Mouse (Mus musculus): ENCODE measurements around the gene Dusp10.

Dusp10 gene

DNA sequence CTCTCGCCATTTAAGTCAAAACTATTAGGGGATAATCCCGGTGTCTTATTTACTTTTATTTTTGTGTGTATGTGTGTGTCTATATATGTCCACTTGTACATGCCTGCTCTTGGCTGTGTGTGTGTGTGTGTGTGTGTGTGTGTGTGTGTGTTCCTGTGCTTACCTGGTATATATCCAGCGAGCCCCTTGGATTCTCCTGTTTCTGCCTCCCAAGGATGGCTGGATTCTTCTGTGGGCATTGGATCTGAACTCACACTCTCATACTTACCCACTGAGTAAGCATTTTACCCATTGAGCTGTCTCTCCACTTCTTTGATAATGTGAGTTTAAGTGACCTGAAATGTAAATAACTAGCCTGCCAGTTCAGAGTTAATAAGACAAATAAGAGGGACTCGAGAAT, 40.6 kb downstream of the Dusp10 start:
- no peak for DNase-seq (ENCODE audit: low spot score)

DNA sequence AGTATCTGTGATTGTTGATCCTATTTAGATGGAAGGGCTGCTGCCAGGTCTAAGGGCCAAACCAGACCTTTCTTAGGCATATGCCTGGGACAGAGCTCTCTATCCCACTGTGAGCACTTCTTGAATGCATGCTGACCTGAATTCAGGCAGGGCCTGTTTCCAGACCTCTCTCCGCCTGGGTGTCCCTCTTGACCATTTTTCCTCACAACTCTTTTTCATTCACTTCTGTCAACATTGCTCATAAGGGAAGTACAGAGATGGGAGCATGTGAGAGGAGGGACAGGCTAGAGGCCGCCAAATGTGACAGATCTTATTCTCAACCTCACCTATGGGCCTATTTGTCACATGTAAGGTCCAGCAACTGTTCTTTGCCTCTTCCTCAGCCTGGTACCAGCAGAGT, 41.1 kb downstream of the Dusp10 start:
- DNase-seq (ENCODE audit: low spot score), result no peak

DNA sequence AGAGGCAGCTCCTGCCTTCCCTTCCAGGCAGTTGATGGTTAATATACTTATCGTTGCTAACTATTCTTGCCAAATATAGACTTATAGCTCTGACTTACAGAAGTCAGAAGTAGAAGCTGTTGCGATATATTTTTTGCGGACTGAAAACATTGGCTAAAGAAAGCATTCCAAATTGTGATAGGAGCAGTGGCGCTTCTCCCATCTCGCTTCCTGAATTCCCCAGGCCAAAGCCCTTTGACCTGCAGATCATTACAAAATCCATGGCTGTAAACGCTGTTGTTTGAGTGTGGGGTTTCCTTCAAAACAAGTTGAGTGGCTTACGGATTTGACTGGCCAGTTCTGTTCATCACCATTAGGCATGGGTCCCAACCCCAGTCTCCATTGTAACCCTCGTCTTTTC, 45.1 kb downstream of the Dusp10 start:
- DNase-seq (ENCODE audit: low spot score), result no peak

DNA sequence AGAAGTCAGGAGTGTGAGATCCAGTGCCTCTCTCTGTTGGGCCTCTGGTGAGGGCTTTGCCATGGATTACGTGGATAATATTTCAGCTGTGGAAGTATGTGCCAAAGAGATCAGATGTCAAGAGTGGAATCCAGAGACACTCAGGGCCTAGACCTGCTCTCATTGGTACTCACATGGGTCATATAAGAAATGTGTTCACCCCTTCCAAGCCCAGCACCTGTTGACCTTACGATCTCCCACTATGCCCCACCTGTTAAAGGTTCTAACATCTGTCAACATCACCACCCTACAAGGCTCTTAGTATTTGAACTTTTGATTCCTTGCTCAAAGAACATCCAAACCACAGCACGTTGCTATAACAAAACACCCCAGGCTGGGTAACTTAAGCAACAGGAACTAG, 46.7 kb downstream of the Dusp10 start:
- DNase-seq (ENCODE audit: low spot score), result no peak

DNA sequence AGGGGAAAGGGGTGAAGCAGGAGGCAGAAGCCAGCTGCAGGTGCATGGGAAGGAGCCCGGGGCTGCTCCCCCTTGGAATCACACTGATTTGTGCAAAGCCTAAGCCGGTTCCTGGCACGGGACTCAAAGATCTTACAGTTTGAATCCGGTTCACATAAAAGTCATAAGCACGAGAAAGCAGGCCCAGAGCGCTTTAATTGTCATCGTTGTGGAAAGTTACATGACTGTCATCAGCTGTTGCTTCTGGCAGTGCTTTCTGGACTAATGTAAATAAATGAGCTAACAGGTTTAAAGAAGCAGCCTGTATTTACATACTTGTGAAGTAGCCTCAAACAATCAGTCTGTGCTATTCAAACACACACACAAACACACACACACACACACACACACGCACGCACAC, 47.3 kb downstream of the Dusp10 start:
- no peak for DNase-seq (ENCODE audit: low spot score)

DNA sequence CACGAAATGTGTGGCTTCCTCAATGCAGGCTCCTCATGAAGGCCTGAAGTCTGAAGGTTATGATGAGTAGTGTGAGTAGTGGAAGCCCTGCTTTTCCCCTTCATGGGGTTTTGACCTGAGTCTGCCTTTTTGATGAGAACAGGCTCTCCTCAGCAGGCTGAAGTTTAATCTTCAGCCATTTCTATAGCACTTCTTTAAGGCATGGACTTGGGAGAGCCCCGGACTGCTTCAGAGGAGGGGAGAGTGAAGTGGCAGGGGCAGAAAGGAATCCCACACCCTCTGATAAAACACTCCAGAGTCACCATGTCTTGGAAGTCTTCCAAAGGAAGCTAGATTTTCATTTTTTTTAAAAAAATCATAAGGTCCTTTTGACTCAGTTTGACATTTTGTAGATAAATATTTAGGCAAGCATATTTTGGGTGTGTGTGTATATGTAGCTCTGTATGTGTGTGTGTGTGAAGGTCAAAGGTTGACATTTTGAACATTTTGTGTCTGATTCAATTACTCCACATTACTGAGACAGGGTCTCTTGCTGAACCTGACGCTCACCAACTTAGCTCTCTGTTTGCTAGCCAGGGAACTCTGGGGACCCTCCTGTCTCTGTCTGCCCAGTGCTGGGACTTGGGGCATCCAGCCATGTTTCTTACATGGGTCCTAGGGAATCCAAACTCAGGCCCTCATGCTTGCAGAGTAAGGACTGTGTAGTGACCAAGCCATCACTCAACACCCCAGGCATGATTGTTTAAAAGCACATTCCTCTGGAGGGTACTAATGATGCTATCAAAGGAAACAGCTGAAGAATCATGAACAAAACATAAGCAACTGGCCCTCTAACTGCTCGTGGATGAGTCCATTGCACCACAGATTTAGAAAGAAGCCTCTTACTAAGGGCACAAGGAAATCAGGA, 48.0 kb downstream of the Dusp10 start:
- no peak for DNase-seq (ENCODE audit: low spot score)

DNA sequence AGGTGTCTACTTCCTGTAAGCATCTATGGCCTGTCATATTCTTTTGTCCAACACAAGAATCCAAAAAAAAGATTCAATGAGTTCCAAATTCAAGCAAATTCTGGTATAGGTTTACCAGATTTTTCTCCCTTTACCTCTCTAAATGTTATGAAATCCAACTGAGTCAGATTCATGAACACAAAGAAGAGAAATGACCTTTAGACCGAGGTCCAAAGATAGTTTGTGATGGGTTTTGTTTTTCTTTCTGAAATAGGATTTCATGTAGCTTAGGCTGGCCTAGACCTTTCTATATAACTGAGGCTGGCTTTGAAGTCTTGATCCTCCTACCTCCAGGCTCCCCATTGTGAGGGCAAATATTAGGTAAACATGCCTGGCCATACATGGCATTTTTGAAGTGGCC, 48.8 kb downstream of the Dusp10 start:
- no peak for DNase-seq (ENCODE audit: low spot score)

DNA sequence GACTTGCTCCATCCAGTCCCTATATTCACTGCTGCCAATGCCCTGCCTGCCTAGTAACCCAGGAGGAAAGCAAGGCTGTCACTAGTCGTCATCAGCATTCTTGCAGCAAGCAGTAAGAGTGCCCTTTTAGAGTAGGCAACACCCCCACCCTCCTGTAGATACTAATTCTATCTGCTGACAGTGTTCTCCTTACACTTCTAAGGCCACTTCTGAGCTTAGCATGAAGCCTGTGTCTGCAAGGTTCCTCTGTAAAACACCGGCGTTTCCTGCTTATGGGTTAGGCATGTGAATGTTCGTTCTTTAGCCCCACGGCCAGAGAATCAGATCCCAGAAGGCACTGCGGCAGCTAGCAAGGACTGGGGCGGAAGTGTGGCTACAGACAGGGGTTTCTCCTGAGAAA, 51.2 kb downstream of the Dusp10 start:
- DNase-seq (ENCODE audit: low spot score), result no peak

DNA sequence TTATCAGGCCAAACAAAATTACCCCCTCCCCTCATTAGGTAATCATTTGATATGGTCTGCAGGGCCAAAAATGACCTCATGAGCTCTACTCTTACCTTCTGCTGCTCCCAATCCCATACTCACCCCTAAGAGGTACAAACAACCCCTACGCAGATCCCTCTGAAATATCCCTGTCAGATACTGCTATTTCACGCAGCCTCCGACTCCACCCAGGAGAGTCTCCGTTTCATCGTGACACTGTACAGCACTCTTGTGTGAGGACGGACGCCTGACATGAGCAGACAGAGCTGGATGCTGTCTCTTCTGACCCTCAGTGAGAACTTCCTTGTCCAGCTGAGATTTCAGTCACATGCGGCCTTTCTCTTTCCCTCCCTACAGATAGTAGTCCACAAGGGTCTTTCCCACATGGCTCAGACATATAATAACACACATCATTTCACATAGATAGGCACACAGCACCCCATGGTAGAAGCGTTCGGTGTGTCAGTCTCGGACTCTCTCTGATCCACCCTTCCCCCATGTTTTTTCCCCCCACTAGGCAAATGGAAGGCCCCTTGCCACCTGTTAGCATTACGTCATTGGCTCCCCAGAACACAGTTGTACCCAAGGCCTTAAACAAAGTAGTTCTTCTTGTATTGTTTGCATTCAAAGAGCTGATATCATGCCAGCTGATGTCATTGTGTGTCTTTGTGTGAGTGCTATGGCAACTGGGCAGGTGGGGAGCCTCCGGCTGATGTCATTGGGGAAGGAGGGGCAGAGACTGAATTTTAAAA, 52.7 kb downstream of the Dusp10 start:
- no peak for DNase-seq (ENCODE audit: low spot score)

DNA sequence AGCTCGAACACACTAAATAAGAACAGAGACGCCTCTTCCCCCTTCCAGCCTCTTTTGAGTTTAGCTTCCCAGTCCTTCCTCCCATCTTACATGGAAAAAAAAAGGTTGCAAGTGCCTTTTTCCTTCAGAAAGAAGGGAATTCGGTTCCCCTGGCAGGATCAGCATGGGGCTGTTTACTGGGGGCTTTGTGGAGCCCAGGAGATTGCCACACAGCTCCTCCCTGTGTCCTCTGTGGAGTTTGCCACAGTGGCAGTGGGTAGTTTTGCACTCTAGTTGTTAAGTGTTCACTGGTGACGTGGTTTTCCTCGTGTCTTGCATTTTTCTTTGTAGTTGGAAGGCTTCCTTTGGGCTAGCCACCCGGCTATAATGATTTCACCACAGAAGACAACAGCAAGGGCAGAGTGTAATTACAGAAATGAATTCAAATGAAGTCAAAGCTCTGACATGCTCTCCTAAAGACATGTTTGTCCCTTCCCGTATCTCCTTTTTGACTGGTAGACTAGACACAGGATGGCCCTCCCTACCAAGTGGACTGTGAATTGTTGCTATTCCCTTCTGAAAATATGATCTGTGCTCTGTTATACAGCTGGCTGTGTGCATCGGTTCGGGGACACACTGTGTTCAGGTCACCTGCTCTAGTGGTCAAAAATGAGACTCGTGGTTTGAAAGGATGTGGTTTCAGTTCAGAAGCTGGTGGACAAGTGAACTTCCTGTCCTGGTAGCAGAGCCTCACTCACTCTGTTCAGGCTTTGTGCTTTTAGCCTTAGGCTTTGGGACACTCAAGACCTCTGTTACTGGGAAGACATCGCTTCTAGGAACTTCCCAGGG, 53.6 kb downstream of the Dusp10 start:
- DNase-seq (ENCODE audit: low spot score), result no peak

DNA sequence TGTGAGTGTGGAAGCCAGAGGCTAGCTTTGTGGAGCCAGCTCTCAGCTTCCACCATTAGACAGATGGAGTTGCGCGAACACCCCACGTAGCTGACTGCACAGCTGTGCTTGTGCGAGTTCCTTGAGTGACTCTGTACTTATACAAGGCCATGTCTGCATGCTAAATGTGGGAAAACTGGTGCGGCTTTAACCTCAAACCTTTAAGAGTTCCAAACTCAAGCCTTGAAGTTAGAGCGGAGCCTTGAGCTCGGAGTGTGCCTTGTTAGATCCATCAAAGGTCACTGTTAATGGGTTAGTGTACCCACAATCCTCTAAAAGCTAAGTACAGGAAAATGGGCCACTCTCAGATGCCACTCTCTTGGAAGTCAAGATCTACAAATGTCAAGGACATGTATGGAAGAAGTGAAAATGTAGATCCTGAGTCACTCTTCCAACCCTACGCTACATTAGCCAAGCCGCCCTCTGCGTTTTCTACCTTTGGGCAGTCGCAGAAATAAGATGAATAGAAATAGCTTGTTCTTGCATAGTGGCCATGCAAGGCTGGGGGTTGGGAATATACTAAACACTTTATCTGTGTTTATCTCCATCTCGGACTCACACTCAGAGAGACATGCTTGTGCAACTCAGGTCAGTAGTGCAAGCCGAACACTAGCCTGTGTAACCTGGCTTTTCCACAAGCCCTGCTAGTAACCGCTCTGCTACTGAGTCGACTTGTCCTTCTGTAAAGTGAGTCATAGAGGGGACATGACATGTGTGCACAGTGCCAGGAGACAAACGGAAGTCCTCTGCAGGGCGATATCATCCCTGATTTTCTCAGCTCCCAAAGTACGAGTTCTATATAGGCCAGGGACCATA, 54.8 kb downstream of the Dusp10 start:
- no peak for DNase-seq (ENCODE audit: low spot score)

DNA sequence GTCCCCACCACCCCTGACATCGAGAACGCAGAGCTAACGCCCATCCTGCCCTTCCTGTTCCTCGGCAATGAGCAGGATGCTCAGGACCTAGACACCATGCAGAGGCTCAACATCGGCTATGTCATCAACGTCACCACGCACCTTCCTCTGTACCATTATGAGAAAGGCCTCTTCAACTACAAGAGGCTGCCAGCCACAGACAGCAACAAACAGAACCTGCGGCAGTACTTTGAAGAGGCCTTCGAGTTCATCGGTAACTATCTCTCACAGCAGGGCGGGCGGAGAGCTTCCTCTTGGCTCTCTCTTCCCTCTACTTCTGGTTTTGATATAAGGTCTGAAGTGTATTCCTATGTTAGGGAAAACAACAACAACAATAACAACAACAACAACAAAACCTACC, 55.9 kb downstream of the Dusp10 start:
- no peak for DNase-seq (ENCODE audit: low spot score)

DNA sequence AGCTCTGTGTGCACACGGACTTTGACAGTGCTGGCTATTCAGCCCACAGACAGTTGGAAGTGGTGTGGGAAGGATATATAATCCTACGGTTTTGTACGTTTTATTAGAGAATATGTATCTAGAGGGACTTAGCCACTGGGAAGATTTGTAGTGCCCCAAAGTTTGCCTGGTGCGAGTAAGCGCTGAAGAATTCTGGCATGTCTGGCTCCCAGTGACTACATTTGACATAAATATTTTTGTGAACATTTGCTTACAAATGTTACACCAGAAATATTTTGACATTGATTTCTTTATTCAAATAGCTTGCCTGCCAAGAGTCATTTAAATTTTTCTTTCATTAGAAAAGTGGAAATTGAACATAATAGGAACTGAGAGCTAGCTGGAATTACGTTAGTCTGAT, 63.0 kb downstream of the Dusp10 start:
- no peak for DNase-seq (ENCODE audit: low spot score)

DNA sequence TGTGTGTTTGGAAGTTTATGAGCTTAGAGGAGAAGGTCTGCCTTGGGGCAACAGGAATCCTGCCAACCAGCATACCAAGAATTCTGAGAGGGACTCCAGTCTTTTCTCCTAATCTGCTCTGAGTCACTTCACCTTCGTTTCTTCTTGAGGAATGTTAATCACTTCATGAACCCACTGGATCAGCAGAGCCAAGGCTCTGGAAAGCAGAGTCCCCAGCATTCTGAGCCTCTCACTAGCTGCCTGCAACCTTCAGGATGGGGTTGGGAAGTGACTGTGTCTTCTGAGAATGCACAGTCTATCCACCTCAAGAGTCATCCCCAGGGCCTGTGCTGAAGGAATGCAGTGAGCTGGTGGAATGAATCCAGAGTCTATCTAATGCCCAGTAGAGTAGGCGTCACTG, 63.7 kb downstream of the Dusp10 start:
- DNase-seq (ENCODE audit: low spot score), result no peak

DNA sequence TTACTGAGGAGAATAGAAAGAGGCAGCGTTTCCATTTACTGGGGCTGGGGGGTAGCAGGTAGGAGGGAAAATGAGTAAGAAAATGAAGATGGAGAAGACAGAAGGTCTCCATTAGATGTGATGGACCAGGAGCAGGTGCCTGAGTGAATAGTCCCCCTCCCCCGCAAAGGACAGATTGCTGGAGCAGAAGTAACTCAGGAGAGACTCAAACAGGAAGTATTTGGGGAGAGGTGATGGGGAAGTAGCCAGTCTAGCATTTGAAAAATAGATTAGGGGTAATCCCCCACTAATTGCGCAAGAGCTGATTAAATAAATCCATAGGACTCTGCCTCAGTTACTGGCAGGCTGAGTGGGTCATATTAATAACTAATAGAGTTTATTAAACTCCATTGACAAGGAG, 66.2 kb downstream of the Dusp10 start:
- DNase-seq (ENCODE audit: low spot score), result no peak

DNA sequence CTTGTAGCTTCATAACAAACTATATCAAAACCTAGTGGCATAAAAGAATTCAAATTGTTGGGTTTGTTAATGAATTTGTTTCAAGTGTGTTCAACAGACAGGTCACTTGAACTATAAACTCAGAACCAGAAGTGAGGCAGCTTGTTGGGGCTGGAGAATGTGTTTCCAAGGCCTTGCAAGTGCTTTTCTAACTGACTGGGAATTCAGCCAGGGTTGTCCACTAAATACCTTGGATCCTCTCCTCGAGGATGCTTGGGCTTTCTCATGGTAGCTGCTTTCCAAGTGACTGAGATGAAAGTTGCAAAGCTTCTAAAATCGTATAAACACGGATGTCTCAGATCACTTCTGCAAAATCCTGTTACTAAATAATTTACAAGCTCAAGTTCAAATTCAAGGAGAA, 69.6 kb downstream of the Dusp10 start:
- no peak for DNase-seq (ENCODE audit: low spot score)

DNA sequence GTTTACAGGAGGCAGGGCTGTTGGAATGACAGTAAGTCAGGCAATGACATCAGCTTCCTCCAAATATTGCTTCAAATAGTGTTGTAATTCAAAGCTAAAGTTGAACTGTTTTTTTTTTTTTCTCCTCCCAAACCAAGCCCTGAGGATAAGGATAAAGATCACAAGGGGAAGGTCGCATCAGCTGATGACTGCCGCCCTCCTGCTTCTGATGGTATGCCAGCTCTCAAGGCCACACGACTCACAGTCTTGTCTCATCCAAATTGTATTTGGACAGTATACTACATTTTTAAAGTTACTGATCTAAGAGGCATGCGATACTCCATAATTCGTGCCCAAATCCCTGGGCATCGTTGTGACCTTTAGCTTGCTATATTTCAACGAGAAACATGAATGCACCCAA, 70.1 kb downstream of the Dusp10 start:
- DNase-seq (ENCODE audit: low spot score), result no peak

DNA sequence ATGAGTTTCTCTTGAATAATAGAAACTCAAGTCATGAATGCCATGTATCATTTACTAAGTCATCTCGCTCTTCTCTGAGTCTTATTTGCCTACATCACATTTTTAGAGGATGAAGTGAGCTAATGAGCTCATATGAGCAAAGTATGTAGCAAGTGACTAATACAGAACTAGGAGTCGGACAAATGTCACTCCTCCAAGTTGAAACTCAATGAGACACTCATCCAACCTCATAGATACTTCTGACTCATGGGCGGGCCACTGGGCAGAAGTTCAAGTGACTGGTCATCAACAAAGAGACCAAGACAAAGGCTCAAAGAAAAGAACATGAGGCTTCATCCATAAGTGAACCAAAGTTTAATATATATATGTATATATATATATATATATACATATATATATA, 71.9 kb downstream of the Dusp10 start:
- no peak for DNase-seq (ENCODE audit: low spot score)

DNA sequence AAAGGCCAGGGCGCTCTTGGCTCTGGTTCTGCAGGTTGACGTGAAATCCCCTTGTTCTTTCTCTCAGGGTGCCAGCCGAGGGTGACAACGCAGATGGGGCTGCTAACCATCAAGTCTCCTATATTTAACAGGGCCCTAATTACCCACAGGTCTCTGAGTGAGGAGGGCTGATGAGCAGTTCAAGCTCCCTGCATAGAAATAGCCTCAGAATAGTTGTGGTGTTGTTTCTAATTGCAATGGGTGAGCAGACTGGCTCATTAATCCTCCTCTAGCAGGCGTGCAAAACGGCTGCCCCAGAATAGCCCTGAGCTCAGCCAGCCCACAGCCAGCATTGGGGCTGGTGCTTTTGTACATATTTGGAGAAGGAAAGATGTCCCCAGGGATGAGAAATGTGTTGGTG, 77.4 kb downstream of the Dusp10 start:
- DNase-seq (ENCODE audit: low spot score), result no peak

DNA sequence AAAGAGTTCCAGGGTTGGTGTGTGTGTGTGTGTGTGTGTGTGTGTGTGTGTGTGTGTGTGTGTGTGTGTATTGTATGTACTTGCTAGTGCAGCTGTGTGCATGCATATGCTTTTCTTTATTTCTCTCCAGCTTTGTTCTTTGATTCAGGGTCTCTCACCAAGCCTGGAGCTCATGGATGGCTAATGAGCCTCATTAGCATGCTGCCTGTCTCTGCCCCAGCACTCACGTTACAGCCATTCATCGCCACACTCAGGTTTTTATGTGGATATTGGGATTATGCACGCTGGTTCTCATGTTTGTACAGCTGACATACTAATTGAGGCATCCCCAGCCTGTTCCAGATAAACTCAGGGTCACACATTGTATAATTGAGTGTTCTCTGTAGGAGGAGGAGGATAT, 81.8 kb downstream of the Dusp10 start:
- no peak for DNase-seq (ENCODE audit: low spot score)

DNA sequence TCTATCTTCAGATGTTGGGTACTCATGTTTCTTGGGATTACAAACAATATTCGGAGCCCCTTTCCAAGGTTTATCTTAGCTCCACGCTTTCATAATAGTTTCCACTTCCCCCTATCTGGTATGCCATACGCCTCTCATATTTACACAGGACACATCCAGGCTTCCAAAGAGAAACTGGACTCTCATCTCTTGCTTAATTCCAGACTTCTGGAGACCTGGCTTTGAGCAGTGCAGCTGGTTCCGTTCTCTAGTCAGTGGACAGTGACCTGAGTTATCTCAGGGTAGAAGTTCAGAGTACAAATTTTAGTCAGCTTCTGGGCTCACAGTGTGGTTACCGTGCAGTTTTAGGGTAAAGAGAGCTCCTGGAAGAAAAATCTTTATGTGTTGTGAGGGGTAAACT, 87.3 kb downstream of the Dusp10 start:
- no peak for DNase-seq (ENCODE audit: low spot score)

Measured in c-Kit-positive CD71-positive TER-119-positive erythroid progenitor cells, embryonic 14.5 days (primary cell).